Mouse (Mus musculus) forelimb bud, embryonic 11.5 days (tissue): ENCODE data around the gene Zfp869.
"Not testable (repeated sequence)": the region's sequence is repeated elsewhere in the genome, so short reads cannot be mapped to it uniquely, and the experiment has no call there.

Source experiments
- DNase-seq: peaks from one replicate; pipeline ENCODE4 v3.0.0-alpha.2; 2012; ENCODE audit warnings: low read depth, low spot score

Zfp869 gene

GRCm38 (mm10) chr8:69710624-69711023 lies at the start of gene Zfp869:
TSS of gene Zfp869 (minus strand) at chr8:69710724.
- not testable (repeated sequence) for DNase-seq

- no peak for DNase-seq
These were observed 47.8 kb upstream of the Zfp869 start for GRCm38 (mm10) chr8:69758316-69758715.

- no peak for DNase-seq
These were observed 41.9 kb upstream of the Zfp869 start for GRCm38 (mm10) chr8:69752437-69752836.

GRCm38 (mm10) chr8:69749544-69750454 lies 39.3 kb upstream of the Zfp869 start, which contains the start of gene Zfp963:
TSS of gene Zfp963 (minus strand) at chr8:69749970.
- DNase-seq: peak; percentile 95

GRCm38 (mm10) chr8:69741231-69741630 lies 30.7 kb upstream of the Zfp869 start:
- peak; percentile 11 for DNase-seq

- DNase-seq: no peak
These were observed 30.2 kb upstream of the Zfp869 start for GRCm38 (mm10) chr8:69740763-69741162.

GRCm38 (mm10) chr8:69735495-69735894 lies 25.0 kb upstream of the Zfp869 start:
- no peak for DNase-seq

- no peak for DNase-seq
These were observed 6.7 kb upstream of the Zfp869 start for GRCm38 (mm10) chr8:69717232-69717580.

GRCm38 (mm10) chr8:69716403-69717231 lies 6.1 kb upstream of the Zfp869 start:
- peak; percentile 99 for DNase-seq

GRCm38 (mm10) chr8:69715366-69715765 lies 4.8 kb upstream of the Zfp869 start:
- no peak for DNase-seq

GRCm38 (mm10) chr8:69713516-69713915 lies 3.0 kb upstream of the Zfp869 start:
- DNase-seq: no peak

- no peak for DNase-seq
These were observed 8.7 kb downstream of the Zfp869 start for GRCm38 (mm10) chr8:69701810-69702209.

GRCm38 (mm10) chr8:69665051-69665450 lies 45.5 kb downstream of the Zfp869 start:
- DNase-seq: not testable (repeated sequence)

GRCm38 (mm10) chr8:69661294-69661693 lies 49.2 kb downstream of the Zfp869 start:
- no peak for DNase-seq
